Mouse (Mus musculus) liver, adult 2 months (tissue): ENCODE measurements at regions not wholly inside any gene's neighbourhood (a gene's known extent, or its start where the extent isn't known, plus 50 kb on each side); places are given as distances from the start of the nearest gene placed in this dataset.

ENCODE experiments used
- CTCF ChIP-seq: fragments of 200-500 bp; IDR thresholded peaks from 2 replicates; pipeline ENCODE4 v1.5.1; 2011; ENCODE audit warnings: low read depth, low read length, control low read depth
- POLR2A ChIP-seq: fragments of 200-500 bp; IDR thresholded peaks from 2 replicates; pipeline ENCODE4 v1.6.1; 2011; ENCODE audit warnings: low read length, control low read depth; ENCODE audit not compliant: insufficient read depth; ENCODE audit errors: extremely low read depth

- TF ChIP-seq POLR2A, result no peak
- no peak for TF ChIP-seq CTCF
These were observed 76.8 kb upstream of the Zcchc13 start for GRCm38 (mm10) chrX:103553605-103554004.
